Mouse (Mus musculus): ENCODE measurements around the gene Wtip.

GRCm38 (mm10) chr7:34172251-34172650, 39.2 kb upstream of the Wtip start:
- no peak for TF ChIP-seq CTCF (IDR thresholded peaks at IDR 0.05; ENCODE audit: control insufficient read depth, insufficient read depth, low read length)
- TF ChIP-seq POLR2A (IDR thresholded peaks at IDR 0.05; ENCODE audit: borderline replicate concordance, control insufficient read depth, low read depth, low read length) = no peak

Data from bone marrow, adult 2 months (tissue).